Mouse (Mus musculus) G1E (cell line): Measurements from ENCODE around the gene Acyp1.

Experiments used
- CTCF ChIP-seq: IDR thresholded peaks from 2 replicates; pipeline ENCODE4 v1.5.1; 2012; ENCODE audit warnings: low read depth, low read length, inconsistent platforms, mixed read lengths
- GATA1 ChIP-seq: IDR thresholded peaks from 2 replicates; pipeline ENCODE4 v1.6.1; 2012; ENCODE audit warnings: borderline replicate concordance, low read length, inconsistent platforms, mixed read lengths
- GATA2 ChIP-seq: IDR thresholded peaks from 2 replicates; pipeline ENCODE4 v1.6.1; 2012; ENCODE audit warnings: low read depth, low read length, inconsistent platforms, borderline replicate concordance
- TAL1 ChIP-seq: conservative IDR thresholded peaks from 2 replicates; pipeline ENCODE4 v1.6.1; 2012; ENCODE audit warnings: low read depth, low read length, inconsistent platforms, mixed read lengths

GRCm38 (mm10) chr12:85337567-85338311 is 49.5 kb upstream of the Acyp1 start:
- TF ChIP-seq CTCF = no peak
- TF ChIP-seq GATA1 = no peak
- no peak for TF ChIP-seq TAL1
- TF ChIP-seq GATA2 = no peak
